Mouse (Mus musculus) megakaryocyte, embryonic 14.5 days (primary cell): ENCODE data around the gene Hmgcs2. TPM values are rescaled to one million over a fixed set of nuclear protein-coding genes. Genes with fewer than 3 reads are reported as not detected.

Experiments used
- H3K27me3 ChIP-seq: replicated peaks from 2 replicates; pipeline ENCODE3; 2012; ENCODE audit warnings: inconsistent platforms
- H3K36me3 ChIP-seq: replicated peaks from 2 replicates; pipeline ENCODE3; 2012; ENCODE audit warnings: low read length, inconsistent platforms, mixed read lengths
- H3K4me1 ChIP-seq: 2 replicates; pipeline ENCODE4 v1.6.1; 2012; ENCODE audit warnings: inconsistent platforms
- H3K4me3 ChIP-seq: replicated peaks from 2 replicates; pipeline ENCODE3; 2012; ENCODE audit warnings: moderate library complexity, mild to moderate bottlenecking, inconsistent platforms
- H3K9me3 ChIP-seq: 2 replicates; pipeline ENCODE4 v1.6.1; 2012; ENCODE audit warnings: inconsistent platforms
- FLI1 ChIP-seq: IDR thresholded peaks from 2 replicates; pipeline ENCODE4 v1.6.1; 2012; ENCODE audit warnings: low read length, inconsistent platforms, mixed read lengths
- GATA1 ChIP-seq: IDR thresholded peaks from 3 replicates; pipeline ENCODE4 v1.6.1; 2012; ENCODE audit warnings: mixed read lengths, low read length, inconsistent platforms, borderline replicate concordance
- polyA plus RNA-seq: library from polyadenylated mRNA; stranded (reverse); fragments of >175 nt; gene quantifications from 2 replicates; pipeline ENCODE4 v1.2.3, GENCODE M21; 2012; ENCODE audit warnings: low replicate concordance; ENCODE audit not compliant: insufficient read depth

The Hmgcs2 gene
- polyA plus RNA-seq, 1 experiment = not detected

DNA sequence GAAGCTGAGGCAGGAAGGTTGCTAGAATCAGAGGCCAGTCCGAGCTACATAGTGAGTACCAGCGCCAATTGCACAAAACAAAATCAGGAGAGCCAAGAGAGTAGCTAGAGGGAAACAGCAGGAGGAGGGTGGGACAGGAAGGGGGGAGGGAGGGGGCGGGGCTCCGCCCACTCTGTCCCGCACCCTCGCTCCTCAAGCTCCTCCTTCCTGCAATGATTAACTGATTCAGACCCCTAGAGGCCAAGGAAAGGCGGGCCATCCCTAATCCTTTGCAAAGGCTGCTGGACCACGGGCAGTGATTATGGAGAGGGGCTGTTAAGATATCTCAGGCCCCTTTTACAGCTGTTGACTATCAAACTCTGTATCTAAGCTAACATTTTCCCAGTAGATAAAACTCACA lies 68.5 kb downstream of the Hmgcs2 start:
- peaks cover 13% of the 10 kb centered on the region for H3K4me1 ChIP-seq
- TF ChIP-seq GATA1 = no peak
- no peak for TF ChIP-seq FLI1
- 0 out of 2 replicates have a peak, but pooled peaks cover 8% of the 10 kb centered on the region for H3K9me3 ChIP-seq
- H3K27me3 ChIP-seq = peaks cover 27% of the 10 kb centered on the region
- no peaks in the 10 kb centered on the region for H3K36me3 ChIP-seq
- peak overlapping the region; percentile 73 for H3K4me3 ChIP-seq

DNA sequence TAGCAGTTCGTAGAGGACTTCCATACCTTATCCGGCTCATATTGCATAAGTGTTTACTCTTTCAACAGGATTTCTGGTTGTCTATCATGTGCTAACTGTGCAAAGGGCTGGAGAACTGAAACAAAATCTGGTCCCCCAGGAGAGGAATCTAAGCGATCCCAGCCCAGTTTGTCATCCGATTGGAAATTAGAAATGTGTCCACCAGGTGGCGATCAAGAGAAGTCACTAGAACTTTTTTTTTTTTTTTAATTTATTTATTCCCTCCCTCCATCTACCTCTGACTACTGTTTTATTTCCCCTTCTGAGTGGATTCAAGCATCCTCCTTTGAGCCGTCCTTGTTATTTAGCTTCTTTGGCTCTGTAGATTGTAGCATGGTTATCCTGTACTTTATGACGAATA lies 73.7 kb downstream of the Hmgcs2 start:
- H3K36me3 ChIP-seq = no peaks in the 10 kb centered on the region
- no peak overlapping the region for H3K4me3 ChIP-seq
- peaks cover 22% of the 10 kb centered on the region for H3K4me1 ChIP-seq
- no peaks in the 10 kb centered on the region for H3K9me3 ChIP-seq
- TF ChIP-seq FLI1 (no peak), GATA1 (no peak)
- peaks cover 22% of the 10 kb centered on the region for H3K27me3 ChIP-seq

DNA sequence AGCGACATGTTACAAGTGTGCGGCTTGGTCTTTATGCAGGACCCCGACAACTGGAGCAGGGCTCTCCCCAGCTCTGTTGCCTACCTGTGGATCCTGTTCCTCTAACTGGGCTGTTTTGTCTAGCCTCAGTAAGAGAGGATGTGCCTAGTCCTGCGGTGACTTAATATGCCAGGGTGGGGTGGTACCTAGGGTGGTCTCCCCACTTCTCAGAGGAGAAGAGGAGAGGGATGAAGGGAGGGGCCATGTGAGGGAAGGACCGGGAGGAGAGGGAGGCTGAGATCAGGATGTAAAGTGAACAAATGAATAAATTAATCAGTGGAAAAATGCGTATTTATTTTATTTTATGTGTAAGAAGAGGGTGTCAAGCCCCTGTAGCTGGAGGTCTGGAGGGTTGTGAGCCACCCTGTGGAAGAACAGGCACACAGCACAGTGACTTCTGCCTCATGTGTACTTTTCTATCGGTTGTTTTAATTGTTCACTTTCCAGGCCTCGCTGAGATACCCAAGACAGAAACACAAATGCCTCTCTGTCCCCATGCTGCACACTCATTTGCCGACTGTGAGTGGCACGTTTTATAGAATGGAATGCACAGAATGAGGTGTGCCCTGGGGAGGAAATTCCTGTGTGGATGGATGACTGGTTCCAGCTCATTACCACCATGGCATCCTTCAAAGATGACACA lies 75.2 kb downstream of the Hmgcs2 start:
- Histone ChIP-seq H3K27me3 (peaks cover 15% of the 10 kb centered on the region), H3K4me3 (no peak overlapping the region), H3K4me1 (peaks cover 22% of the 10 kb centered on the region), H3K9me3 (no peaks in the 10 kb centered on the region), H3K36me3 (no peaks in the 10 kb centered on the region)
- TF ChIP-seq GATA1 (no peak), FLI1 (no peak)

DNA sequence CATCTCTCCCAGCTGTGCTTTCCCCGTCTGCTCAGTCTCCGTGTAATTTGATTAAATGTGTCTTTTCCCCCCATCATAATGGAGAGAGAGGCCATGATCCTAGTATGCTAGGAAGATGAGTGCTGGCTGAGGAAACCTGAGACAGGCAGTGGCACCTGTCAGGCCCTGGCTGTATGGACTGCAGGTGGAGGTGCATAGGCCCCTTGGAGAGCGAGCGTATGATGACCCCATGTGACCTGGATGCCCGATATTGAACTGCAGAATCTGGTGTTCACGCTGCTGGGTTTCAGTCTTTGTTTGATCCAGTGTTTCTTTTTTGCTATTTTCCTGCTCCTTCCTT lies 75.8 kb downstream of the Hmgcs2 start:
- Histone ChIP-seq H3K36me3 (no peaks in the 10 kb centered on the region), H3K27me3 (peaks cover 18% of the 10 kb centered on the region), H3K4me3 (no peak overlapping the region), H3K4me1 (peaks cover 22% of the 10 kb centered on the region), H3K9me3 (no peaks in the 10 kb centered on the region)
- TF ChIP-seq GATA1 (no peak), FLI1 (no peak)

DNA sequence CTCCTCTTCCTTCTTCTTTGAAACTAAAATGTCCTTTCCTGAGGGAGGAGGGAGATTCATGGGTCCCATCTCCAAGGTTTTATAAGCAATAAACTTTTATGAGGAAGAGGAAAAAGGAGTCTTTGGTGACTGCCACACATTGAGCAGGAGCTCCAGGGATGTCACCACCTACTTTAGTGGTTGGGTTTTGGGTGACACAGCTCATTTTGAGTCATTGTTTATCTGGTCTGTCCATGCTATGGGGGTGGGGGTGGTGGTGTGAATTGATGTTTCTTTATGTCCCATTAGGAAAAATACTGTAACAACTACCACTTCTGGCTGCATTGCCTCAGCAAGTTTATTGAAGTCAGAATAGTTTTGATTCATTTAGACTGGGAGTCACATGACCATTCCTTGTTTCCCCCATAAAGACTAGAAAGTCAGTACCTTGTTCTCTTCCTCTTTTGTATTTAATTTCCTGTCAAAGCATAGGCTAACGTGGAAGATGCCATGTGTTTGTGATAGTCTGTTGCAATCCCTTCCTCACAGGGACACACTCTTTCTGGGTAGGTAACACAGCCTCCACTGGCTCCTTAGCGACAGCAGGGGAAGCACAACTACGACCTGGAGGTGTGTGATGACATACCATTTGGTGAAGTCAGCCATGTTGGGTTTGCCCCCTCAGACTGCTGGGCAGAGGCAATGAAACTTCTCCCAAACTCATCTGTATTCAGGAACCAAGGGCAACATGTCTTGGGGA lies 76.6 kb downstream of the Hmgcs2 start:
- peaks cover 22% of the 10 kb centered on the region for H3K4me1 ChIP-seq

More for the DNA sequence above, 76.6 kb downstream of the Hmgcs2 start:
- H3K27me3 ChIP-seq = peaks cover 14% of the 10 kb centered on the region
- H3K9me3 ChIP-seq = no peaks in the 10 kb centered on the region
- H3K36me3 ChIP-seq = no peaks in the 10 kb centered on the region
- TF ChIP-seq FLI1 (no peak), GATA1 (no peak)
- peak overlapping the region; percentile 42 for H3K4me3 ChIP-seq

Other genes starting within 250 kb of the Hmgcs2 start
- gene Adam30, start 119.8 kb upstream of the Hmgcs2 start, polyA plus RNA-seq = not detected in 2 replicates
- not detected in 2 replicates for gene Reg4, start 58.3 kb upstream of the Hmgcs2 start, polyA plus RNA-seq
- 70.7 and 71.0 TPM in 2 replicates for gene Phgdh, start 59.6 kb downstream of the Hmgcs2 start, polyA plus RNA-seq
- not detected in 2 replicates for gene Zfp697, start 102.0 kb downstream of the Hmgcs2 start, polyA plus RNA-seq
- gene Gm4450, start 176.7 kb downstream of the Hmgcs2 start, polyA plus RNA-seq = not detected in 2 replicates
- gene Hsd3b4, start 230.1 kb downstream of the Hmgcs2 start, polyA plus RNA-seq = not detected in 2 replicates